Mouse (Mus musculus) layer of hippocampus, postnatal 25 days (tissue): ENCODE measurements around the gene Hist1h4c. TPM values are rescaled to one million over a fixed set of nuclear protein-coding genes. Genes with fewer than 3 reads are reported as not detected.

Experiments
- DNase-seq, 2 experiments: peaks; one replicate each; pipeline ENCODE4 v3.0.0; 2022; ENCODE audit warnings: mixed read lengths in 2 of 2, low spot score in 1 of 2; ENCODE audit errors: extremely low spot score in 1 of 2
- total RNA-seq, 2 experiments: library from RNA; stranded (reverse); gene quantifications; 2 replicates each; pipeline ENCODE4 v1.2.3; 2021

Gene Hist1h4c
- 100 to 1,000 TPM in 1 of 2 experiments, 10 to 100 TPM in 1; 92.2 to 102 TPM for total RNA-seq

DNA sequence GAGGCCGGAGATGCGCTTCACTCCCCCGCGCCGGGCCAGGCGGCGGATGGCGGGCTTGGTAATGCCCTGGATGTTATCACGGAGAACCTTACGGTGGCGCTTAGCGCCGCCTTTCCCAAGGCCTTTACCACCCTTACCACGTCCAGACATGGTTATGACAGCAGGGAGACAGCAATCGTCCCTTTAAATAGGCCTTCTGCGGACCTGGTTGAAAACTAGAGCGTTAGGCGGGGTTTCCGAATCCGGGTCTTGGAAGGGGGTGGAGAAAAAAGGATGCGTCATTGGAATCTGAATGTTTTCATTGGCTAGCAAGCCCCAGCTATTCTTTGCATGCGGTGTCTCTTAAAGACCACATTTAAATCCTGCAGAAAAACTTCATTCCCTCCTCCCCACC lies at the start of gene Hist1h4c:
Hist1h4c (minus strand) TSS at position 155 of the 394 bp plus-strand sequence.
- peak; percentile 98 to 99 for DNase-seq

DNA sequence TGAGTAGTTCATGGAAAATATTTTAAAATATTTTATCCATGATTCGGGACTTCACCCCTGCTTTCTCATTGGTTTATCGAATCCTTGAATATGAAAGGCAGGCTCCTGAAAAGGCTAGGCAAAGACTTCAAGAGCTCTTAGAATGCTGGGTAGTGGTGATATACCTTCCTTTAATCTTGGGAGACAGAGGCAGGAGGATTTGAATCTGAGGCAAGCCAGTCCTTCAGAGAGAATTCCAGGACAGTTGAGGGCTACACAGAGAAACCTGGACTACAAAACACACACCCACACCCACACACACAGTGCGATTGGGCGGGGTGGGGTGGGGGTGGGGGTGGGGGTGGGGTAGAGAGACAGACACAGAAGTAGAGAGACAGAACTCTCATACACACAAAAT lies 49.6 kb upstream of the Hist1h4c start:
- no peak for DNase-seq

DNA sequence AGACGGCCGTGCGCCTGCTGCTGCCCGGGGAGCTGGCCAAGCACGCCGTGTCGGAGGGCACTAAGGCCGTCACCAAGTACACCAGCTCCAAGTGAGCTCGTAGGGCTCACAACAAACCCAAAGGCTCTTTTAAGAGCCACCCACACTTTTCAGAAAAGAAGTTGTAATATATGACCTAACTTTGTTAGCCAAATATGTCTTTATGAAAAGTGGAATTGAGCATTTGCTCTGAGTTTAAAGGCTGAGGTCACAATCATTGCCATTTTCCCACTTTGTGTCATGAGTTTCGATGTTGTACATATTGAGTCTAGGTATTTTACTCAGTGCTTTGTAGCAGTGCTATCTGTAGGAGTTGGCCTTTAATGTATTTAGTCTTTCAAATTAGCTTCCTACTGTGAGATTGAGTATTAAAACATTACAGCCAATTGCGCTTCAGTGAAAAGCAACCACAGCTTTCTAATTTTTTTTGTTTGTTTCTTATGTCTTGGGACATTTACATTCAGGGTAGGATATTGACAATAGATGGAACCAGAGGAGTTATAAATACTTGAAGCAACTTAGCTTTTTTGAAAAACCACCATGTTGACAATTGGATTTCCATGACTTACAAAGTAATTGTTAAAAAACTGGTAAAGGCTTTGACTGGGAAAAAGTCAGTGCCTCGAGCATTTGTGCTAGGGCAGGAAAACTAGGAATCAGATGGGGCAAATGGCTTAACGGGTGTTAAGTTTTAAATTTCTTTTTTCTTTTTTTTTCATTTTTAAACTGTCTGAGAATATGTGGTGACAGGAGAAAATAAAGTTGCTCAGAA lies 49.0 kb upstream of the Hist1h4c start:
- DNase-seq: no peak

DNA sequence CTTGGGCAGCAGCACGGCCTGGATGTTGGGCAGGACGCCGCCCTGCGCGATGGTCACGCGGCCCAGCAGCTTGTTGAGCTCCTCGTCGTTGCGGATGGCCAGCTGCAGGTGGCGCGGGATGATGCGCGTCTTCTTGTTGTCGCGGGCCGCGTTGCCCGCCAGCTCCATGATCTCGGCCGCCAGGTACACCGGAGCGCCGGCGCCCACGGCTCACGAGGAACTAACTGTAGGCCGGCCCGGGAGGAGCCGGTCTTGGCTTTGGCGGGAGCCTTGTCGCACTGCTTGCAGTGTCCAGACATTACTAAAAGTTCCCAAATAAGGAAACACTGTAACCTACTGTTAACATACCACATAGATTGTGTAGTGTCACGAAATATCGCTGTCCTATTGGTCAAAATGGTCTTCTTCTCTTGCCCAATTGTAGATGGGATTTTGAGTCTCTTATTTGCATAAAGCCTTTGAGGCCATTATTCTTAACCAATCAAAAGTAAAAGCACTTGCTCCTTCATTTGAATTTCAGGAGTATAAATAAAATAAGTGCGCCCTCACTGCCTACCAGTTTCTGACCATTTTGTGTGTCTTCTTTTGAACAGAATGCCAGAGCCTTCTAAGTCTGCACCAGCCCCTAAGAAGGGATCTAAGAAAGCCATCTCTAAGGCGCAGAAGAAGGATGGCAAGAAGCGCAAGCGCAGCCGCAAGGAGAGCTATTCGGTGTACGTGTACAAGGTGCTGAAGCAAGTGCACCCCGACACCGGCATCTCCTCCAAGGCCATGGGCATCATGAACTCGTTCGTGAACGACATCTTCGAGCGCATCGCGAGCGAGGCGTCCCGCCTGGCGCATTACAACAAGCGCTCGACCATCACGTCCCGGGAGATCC lies 48.2 kb upstream of the Hist1h4c start, which contains the start of gene Hist1h2bb:
Hist1h2bb (plus strand) TSS at position 534 of the 880 bp plus-strand sequence.
- peak; percentile 38 to 72 for DNase-seq

DNA sequence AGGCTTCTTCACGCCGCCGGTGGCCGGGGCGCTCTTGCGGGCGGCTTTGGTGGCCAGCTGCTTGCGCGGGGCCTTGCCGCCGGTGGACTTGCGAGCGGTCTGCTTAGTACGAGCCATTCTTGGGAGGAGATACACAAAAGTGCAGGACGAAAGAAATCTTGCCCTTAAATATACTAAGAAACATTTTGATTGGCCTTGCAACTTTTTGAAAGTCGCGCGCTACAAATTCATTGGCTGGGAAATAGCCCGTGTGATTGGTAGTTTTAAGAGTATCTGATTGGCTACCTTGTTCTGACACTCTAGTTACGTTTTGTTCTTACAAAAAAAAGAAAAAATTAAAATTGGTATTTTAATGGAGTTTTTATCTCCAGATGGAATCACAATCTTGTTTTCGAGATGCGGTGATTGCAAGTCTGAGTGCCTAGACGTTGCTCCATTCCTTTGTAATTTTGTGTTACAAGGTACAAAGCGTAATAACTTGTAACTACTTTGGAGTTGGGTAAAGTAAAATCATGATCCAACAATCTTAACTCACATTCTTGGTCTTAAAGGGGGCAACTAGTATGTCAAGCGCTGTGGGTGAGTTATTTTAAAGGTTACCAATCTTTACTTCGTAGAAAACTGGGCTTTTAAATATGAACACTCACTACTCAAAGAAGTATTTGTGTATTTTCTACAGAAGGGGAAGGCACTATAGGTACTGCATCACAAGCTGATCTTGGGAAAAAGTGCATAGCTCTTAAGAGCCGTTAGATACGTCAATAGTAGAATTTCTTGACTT lies 47.3 kb upstream of the Hist1h4c start, which contains the start of gene Hist1h3c:
Hist1h3c (minus strand) TSS at position 222 of the 781 bp plus-strand sequence.
- DNase-seq: peak in 1 of 2 experiments; percentile 91

DNA sequence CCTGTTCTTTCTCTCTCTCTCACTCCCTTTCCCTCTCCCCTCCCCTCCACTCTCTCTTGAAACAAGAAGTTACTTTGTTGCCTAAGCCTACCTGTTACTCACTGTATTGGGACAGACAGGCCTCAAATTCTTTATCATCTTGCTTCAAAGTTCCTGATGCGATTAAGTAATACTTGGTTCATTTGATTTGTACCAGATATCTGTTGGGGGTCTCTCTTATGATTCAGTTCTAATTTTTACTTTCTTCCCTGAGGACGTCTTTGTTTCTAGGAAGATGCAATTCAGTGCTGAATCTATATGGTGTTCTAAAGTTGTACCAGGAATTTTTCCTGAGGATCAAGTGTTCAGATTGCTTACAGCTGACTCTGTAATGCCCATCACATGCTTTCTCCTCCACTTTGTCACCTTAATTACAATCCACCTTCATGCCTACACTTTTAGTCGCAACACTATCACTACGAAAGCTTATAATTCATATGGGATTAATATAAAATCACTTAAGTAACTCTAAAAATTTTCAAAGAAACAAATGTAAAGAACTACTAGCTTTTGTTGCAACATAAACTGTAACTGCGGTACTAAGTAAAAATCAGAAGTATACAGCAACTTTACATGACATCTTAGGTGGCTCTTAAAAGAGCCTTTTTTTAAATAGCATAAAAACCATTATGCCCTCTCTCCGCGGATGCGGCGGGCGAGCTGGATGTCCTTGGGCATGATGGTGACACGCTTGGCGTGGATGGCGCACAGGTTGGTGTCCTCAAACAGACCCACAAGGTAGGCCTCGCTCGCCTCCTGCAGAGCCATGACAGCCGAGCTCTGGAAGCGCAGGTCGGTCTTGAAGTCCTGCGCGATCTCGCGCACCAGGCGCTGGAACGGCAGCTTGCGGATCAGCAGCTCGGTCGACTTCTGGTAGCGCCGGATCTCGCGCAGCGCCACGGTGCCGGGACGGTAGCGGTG lies 46.4 kb upstream of the Hist1h4c start:
- DNase-seq: no peak

DNA sequence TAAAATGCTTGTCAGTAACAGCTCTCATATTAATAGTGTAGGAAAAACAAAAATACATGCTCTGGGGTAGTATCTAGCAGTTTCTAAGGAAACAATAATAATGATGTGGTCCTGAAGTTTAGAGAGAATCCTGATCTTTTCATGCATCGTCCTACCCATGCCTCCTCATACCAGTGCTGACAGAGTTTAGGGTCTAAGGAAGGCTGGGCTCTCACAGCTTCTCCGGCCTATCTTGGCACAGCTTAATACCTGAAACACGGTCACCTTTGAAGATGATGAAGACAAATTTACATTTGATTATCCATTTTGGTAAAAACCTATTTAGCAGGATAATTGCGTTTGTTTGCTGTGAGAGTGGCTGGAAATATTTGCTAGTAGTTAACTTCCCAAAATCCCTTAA lies 45.7 kb upstream of the Hist1h4c start:
- no peak for DNase-seq

DNA sequence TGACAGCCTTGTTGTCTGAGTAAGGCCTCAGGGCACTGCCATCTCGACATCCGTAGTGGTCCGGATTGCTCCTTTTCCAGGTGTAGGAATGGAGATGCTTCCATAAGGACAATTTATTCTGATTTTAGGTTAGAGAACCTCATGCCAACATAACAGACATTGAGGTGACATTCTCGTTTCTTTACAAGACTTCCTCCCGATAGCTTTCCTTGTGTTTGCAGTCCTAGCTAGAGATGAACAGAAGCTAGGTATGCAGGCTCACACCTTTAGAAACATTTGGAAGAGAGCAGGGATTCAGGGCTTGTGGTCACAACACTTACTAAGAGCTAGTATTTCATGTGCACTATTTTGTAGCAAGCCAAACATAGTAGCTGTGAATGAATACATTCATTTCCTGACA lies 45.0 kb upstream of the Hist1h4c start:
- no peak for DNase-seq

DNA sequence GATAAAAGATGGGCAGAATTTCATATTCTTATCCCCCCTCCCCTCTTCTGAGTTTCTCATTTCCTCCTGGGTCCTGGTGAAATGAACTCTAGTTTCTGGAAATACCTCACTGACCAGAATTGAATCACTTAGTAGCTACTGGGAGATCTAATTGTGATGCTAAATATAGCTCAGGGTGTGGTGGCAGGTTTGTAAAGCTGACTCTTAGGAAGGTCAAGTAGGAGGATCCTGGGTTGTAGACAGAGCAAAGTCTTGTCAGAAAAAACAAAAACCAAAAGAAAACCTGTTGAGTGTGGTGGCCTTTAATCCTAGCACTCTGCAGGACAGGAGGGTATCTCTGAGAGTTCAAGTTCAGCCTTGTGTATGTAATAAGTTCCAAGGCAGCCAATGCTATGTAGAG lies 43.8 kb upstream of the Hist1h4c start:
- DNase-seq: no peak

DNA sequence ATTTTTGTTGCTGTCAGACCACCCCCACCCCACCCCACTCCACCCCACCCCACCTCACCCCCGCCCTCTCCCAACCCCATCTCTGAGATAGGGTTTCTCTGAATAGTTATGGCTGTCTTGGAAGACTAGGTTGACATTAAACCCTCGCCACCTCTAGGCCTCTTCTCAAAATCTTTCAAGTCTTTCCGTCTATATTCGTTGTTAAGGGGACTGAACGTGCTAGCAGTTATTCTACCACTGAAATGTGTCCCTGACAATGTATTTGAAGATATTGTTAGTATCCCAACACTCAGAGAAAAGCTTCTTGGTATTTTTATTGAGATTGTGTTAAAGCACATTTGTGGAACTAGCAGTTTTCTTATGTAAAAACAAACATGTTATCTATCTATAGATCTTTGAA lies 42.7 kb upstream of the Hist1h4c start:
- no peak for DNase-seq

DNA sequence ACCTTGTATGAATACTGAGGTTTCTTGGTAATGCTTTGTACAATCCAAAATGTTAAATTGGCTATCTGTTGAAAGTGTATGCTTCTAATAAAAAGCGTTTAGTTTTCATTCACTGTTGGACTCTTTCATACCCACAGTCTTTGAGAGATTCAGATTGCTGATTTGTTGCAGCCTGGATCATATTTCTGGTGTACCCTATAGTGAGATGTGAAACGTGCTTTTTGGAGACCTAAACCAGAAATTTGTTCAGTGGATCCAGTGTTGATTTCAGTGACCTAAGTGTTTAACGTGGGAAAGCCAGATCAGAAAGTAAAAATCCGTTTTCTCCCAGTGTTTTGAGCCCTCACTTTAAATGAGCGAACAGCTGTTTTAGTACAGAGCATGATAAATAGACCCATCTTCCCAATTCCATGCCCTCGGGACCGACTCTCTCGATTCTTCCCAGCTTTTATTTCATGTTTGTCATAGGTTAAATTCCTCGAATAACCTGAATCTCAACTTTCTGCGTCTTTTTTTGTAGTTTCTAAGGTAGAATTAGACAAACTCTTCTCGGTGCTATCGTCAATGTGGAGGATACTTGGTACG lies 42.1 kb upstream of the Hist1h4c start:
- no peak for DNase-seq

DNA sequence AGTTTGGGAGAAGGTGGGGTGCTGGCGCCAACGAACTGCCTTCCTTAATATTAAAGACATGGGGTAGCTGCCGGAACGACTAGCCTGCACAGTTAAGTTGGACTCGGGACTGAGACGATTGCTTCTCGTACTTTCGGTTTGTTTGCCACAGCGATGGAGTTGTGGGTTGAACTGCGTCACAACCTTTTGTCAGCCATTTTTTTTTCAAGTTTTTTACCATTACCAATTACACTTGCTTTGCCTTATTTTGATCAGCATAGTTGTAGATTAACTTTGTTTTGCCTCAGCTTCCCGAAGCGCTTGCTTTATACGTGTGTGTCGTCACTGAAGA lies 41.6 kb upstream of the Hist1h4c start:
- no peak for DNase-seq

DNA sequence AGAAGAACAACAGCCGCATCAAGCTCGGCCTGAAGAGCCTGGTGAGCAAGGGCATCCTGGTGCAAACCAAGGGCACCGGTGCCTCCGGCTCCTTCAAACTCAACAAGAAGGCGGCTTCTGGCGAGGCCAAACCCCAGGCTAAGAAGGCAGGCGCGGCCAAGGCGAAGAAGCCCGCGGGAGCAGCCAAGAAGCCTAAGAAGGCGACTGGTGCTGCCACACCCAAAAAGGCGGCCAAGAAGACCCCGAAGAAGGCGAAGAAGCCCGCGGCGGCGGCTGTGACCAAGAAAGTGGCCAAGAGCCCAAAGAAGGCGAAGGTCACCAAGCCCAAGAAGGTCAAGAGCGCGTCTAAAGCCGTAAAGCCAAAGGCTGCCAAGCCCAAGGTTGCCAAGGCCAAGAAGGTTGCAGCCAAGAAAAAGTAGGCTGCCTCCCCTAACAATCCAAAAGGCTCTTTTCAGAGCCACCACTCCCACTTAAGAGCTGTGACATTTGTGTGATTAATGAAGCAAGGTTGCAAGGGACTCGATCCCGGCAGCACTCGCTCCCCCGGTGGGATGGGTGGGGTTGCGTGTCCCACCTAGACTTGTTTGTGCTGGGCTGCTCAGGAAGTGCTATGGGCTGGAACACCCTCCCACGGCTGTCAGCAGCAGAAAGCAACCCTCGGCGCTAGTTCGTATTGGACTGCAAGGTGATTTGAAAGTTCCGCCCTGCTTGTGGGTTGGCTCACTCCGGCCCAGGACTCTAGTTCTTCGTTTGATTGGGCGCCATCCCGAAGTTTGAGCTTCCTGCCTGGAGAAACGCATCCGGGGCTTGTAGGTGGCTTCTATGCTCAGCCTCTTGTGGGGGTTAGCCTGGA lies 41.0 kb upstream of the Hist1h4c start:
- peak; percentile 69 to 80 for DNase-seq

DNA sequence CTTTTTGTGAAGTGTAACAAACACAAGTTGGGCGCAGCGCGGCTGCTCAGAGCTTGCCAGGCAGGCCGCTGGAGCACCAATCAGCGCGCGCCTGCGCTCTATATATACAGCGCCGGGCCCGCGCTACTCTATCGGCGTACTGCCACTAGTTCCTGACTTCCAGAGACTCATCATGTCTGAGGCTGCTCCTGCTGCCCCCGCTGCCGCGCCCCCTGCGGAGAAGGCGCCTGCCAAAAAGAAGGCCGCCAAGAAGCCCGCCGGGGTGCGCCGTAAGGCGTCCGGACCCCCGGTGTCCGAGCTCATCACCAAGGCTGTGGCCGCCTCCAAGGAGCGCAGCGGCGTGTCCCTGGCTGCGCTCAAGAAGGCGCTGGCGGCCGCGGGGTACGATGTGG lies 40.4 kb upstream of the Hist1h4c start, which contains the start of gene Hist1h1c:
Hist1h1c (plus strand) TSS at position 132 of the 392 bp plus-strand sequence.
- peak; percentile 75 to 86 for DNase-seq

DNA sequence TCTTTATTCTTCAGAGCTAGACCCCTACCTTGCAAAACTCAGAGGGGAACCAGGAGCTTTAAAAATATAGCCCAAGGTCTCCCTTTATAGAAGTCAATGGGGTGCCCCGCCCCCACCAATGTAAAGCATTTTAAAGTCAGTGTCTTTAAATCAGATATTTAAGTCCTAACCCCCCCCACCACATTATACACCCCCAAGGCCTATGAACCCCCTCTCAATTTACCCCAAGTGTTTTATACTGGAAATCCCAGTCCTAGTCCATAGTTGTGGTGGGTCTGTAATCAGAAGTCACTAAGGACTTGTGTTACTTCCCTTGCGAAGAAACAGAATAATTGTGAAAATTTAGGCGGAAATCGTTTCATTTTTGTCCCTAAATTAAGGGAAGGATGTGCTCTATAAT lies 39.8 kb upstream of the Hist1h4c start:
- no peak for DNase-seq

DNA sequence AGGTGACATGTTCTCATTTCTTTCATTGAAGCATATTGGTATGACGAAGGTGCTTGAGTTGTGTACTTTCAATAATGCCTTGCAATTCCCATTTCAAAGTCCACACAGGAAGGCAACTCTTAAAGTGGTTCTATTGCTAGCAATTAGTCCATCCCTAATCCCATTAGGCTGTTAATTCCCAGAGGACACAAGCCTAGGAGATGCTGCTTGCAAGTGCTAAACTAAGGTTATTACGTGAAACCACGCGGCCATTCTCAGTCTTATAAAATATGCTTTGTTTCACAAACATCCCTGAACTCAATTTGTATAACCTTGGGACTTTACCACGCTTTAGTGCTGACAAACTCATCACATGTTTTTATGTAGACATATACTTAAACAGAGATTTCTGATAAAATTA lies 38.8 kb upstream of the Hist1h4c start:
- no peak for DNase-seq

DNA sequence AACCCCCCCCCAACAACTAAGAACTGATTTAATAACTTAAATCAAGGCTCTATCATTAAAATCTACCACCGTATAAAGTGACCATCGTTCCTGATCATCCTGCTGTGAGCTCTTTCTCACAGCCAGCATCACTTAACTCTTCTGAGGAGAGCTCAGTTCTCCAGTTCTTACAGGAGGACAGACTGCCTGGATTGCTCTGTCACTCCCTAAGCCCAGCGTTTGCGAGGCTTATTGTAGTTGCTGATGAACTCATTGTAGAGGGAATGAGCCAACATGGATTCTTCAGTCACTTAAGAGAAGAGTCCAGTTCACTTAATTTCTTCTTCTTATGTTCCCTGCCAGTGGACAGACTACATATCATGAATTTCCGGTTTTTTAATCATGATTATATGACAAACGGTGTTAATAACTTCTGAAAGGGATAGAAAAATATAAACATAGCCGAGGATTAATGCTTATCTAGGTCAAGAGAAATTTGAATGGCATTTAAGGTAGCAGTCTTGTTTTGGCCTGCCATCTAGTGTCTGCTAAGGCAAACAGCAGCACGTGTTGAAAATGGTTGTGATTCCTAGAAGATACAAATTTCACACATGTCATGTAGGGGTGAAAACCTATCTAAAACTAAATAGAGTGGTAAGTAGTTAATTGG lies 34.0 kb upstream of the Hist1h4c start:
- DNase-seq: no peak

DNA sequence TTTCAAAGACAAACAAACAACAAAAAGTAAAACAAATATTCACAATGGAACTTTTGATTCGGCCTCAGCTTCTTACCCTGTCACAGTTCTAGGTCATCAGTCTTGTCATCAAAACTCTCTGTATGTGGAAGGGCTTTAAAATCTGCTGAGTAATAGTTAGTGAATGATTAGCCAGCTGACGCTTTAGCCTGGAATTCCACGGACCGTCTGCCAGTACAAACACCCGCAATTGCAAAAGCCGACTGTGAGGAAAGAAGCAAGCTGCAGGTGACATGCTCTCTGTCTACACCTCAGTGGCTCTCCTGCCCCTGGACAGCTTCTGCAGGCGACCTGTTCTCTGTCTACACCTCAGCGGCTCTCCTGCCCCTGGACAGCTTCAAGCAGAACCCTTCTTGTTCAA lies 32.2 kb upstream of the Hist1h4c start:
- DNase-seq: no peak
